Mouse (Mus musculus) urinary bladder, postnatal 10 days (tissue): ENCODE data around the gene Trim7.
"Not testable (repeated sequence)": the region's sequence is repeated elsewhere in the genome, so short reads cannot be mapped to it uniquely, and the experiment has no call there.

Experiments
- DNase-seq: peaks from one replicate; pipeline ENCODE4 v3.0.0; 2022; ENCODE audit warnings: low spot score

Trim7 gene

GRCm38 (mm10) chr11:48851270-48851995 lies 25.5 kb downstream of the Trim7 start:
- no peak for DNase-seq

GRCm38 (mm10) chr11:48852190-48852589 lies 26.2 kb downstream of the Trim7 start:
- no peak for DNase-seq

- DNase-seq = no peak
Observed at GRCm38 (mm10) chr11:48852624-48853473, 26.9 kb downstream of the Trim7 start.

- DNase-seq = no peak
Observed at GRCm38 (mm10) chr11:48853474-48854180, 27.7 kb downstream of the Trim7 start.

DNA sequence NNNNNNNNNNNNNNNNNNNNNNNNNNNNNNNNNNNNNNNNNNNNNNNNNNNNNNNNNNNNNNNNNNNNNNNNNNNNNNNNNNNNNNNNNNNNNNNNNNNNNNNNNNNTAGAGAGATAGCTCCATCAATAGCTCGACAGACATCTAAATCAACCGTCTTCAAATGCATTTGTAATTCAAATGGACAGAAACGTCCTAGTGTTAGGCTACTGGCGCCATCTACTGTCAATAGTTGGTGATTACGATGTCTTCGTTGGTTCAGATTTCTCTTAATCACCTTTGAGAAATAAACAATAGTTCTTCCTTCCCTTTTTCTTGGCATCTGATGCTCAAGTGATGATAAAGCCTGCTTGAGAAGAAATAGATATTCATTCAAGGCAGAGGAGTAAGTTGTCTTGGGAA lies 33.1 kb downstream of the Trim7 start:
- no peak for DNase-seq

GRCm38 (mm10) chr11:48862784-48863319 lies 36.9 kb downstream of the Trim7 start:
- no peak for DNase-seq

DNA sequence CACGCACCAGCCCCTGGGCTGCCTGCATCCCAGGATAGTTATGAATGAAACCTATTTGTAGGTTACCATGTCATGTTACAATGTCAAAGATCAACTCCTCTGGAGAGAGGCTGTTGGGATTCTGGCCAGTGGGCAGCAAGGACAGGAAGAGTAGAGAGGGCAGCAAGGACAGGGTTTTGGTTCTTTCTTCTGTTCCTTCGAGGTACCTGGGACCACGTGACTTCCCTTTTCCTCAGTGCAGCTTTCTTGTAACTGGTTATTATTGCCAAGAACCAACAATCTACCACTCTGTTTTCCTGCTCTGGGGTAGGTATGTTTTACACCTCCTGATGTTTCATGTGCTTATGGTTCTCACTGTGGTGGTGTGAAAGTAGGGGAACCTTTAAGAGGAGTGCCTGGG lies 37.9 kb downstream of the Trim7 start:
- DNase-seq = no peak

- DNase-seq = no peak
Observed at GRCm38 (mm10) chr11:48866481-48866880, 40.5 kb downstream of the Trim7 start.

- no peak for DNase-seq
Observed at GRCm38 (mm10) chr11:48869380-48870110, 43.6 kb downstream of the Trim7 start.

- no peak for DNase-seq
Observed at GRCm38 (mm10) chr11:48870781-48871180, 44.8 kb downstream of the Trim7 start.

DNA sequence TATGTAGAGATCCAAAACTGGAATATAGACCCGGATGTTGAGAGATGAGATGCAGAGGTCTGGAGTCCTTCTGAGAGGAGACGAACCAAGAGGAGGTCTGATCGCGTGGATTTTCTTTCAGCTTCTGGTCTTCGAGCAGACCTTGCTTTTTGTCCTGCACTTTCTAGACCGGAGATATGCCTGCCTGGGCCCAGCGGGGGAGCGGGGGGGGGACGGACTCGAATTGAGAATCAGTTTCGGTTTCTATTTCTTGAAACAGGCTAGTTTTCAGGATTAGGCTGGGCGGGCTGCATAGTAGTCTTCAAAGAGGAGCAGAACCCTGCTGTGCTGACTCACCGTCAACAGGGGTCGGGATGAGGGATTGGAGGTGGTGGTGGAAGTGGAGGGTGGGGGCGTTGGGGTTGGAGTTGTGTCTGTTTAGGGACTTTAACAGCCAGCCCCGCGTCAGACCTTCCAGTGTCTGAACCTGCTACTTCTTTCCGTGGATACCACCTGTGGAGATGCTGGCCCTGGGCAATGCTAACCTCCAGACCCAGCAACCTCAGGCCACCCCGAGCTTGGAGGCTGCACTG lies 45.3 kb downstream of the Trim7 start, which contains the start of gene Irgm1:
Irgm1 (minus strand) TSS at position 483 of the 572 bp plus-strand sequence.
- no peak for DNase-seq

- DNase-seq = no peak
Observed at GRCm38 (mm10) chr11:48871817-48872541, 46.0 kb downstream of the Trim7 start.

DNA sequence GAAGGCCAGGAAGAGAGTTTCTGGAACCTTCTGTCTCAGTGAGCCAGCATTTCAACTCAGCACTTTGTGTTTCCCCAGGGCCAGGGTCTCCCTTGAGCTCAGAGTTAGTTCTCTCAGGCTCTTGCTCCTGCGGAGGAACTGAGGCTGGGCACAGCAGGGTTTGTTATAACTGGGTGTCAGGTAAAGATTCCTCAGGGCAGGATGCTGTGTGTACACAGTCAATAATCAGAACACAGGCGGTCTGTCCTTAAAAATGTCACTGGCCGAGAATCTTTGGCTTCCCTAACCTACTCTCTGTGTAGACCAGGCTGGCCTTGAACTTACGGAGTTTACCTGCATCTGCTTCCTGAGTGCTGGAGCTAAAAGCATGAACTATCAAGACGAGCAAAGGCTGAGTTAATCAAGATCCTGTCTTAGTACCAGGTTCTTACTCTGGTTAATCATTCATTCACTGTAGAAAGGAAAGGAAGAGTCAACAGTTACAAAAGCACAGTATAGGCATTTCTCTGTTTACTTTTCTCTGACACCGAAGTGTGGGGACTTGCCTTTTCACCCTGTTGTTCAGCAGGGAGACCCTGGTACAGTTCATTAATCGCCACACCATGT lies 46.9 kb downstream of the Trim7 start:
- DNase-seq = no peak

DNA sequence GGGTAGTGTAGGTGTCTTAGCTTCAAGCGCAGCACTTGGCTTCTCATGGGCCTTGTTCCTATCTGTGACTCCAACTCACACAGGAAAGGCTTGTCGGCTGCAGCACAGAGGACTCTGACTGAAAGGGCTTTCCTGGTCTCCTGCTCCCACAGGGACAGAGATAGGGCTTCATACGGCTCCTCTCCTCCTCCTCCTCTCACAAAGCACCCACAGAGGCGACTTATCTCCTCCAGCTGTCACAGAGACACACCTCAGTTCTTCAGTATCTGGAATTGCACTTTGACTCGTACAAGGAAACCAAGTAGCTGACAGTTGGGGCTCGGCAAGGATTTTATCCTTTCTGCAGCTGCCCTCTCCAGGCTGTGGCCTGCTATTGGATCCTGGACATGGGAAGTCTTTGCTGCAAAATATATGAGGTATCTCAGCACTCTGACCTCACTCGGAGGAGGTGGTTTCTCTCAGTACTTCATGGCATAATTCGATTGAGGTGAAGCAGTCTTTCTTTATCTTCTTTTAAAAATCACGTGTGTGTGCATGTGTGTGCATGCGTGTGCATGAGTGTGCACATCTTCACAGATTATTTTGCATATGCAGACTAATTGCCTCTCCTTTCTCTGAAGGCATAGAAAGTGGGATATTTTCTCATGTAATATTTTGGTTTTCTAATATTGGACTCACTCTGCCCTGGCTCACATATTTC lies 47.8 kb downstream of the Trim7 start:
- DNase-seq = no peak

- no peak for DNase-seq
Observed at GRCm38 (mm10) chr11:48874465-48874864, 48.5 kb downstream of the Trim7 start.

DNA sequence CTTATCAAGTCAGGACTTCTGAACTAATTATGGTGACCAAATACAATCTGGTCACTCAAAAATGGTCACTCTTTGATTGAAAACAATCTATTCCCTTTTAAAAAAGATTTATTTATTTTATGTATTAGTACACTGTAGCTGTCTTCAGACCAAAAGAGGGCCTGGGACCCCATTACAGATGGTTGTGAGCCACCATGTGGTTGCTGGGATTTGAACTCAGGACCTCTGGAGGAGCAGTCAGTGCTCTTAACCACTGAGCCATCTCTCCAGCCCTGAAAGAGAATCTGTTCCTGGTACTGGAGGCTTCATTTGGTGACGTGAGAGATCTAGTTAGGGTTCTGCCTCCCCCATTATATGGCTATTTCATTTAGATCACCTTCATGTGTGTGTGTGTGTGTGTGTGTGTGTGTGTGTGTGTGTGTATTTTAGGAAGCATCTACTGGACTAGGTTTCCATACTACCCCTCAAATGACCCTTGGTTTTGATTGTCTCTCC lies 49.5 kb downstream of the Trim7 start:
- not testable (repeated sequence) for DNase-seq

- DNase-seq = no peak
Observed at GRCm38 (mm10) chr11:48876680-48877079, 50.7 kb downstream of the Trim7 start.

DNA sequence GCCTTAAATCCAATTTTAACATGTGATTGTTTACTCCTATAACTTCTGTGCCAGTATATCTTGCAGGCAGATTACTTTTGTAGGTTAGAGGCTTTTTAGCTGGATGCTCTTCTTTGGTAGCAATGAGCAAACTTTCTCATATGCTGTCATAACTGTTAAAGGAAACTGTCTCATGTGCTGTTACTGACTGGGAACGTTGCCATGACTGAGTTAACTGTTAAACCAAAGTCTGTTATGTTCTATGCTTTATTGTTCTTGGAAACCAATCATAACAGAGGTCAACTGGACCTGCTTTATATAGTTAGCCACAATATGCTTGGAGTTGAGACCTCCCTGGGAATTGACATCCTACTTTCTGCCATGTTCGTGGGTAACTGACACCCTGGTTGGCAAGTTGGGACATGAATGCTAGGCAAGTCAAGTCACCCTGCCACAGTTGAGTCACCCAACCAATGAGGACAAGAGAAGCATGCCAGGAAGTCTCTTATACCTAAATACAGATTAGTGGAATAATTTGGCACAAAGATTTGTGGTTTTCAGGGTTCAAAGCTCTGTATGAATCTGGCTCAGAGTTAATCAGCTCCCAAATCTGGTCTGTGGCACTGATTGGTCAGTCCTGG lies 73.0 kb downstream of the Trim7 start:
- no peak for DNase-seq
